In genomic region chr4:130713430-130713829, GRCm38 (mm10) we compare ENCODE assay signal across 27 mouse cellular contexts. TPM values are rescaled to one million over a fixed set of nuclear protein-coding genes. Genes with fewer than 3 reads are reported as not detected.
A peak's percentile ranks its signal among the peaks of the same experiment; 100 is the strongest.
DNase-seq lines count a peak whose midpoint lies in the region; ATAC-seq and TF ChIP-seq lines count a peak whose summit lies in the region.
"Had no signal": no experiment of that assay in that cellular context is flagged by ENCODE, and none has a peak within 500 bp of the region (broad histone marks: within the 10 kb centered on the region; RNA-seq: fewer than 3 reads in every experiment).

No protein-coding gene starts in this region.

- no peak for TF ChIP-seq EP300 in liver, embryonic 14.5 days (IDR thresholded peaks at IDR 0.05; ENCODE audit: low read depth)

- peaks cover 50% of the 10 kb centered on the region for H3K4me1 ChIP-seq in heart, embryonic 10.5 days
- peaks cover 14% of the 10 kb centered on the region; the same call in 1 of the 2 replicates for H3K4me1 ChIP-seq in spleen, adult 2 months (ENCODE audit: control insufficient read depth, insufficient read depth, insufficient read length)
- H3K4me1 ChIP-seq in liver, embryonic 14.5 days (replicated peaks; ENCODE audit: control insufficient read depth in 2 of 2, insufficient read depth in 2 of 2, low read length in 1 of 2), result peaks cover 74 to 84% of the 10 kb centered on the region in 2 experiments

- TF ChIP-seq CTCF in spleen, adult 2 months (IDR thresholded peaks at IDR 0.05; ENCODE audit: extremely low read depth, insufficient read depth, insufficient read length, insufficient replicate concordance), result no peak
- no peak for TF ChIP-seq CTCF in liver, embryonic 14.5 days (IDR thresholded peaks at IDR 0.05; ENCODE audit: low read depth)

- 73% methylated on average over 5 of the region's 5 CpGs for WGBS in heart, embryonic 10.5 days
- 54% methylated on average over 5 of the region's 5 CpGs for WGBS in spleen, adult 2 months
- WGBS in liver, embryonic 14.5 days (ENCODE audit: insufficient replicate concordance), result 34% methylated on average over 5 of the region's 5 CpGs

- no peaks in the 10 kb centered on the region for H3K27me3 ChIP-seq in heart, embryonic 10.5 days (ENCODE audit: insufficient read depth, poor library complexity, severe bottlenecking)
- no peaks in the 10 kb centered on the region for H3K27me3 ChIP-seq in spleen, adult 2 months (ENCODE audit: control insufficient read depth, insufficient read depth, low read length)
- H3K27me3 ChIP-seq in liver, embryonic 14.5 days (ENCODE audit: control insufficient read depth, insufficient read depth, low read length), result no peaks in the 10 kb centered on the region
- H3K27me3 ChIP-seq in splenic B cell, adult 2 months (ENCODE audit: control insufficient read depth, insufficient read depth, low read length, poor library complexity, severe bottlenecking), result no peaks in the 10 kb centered on the region
- H3K27me3 ChIP-seq: embryonic facial prominence, embryonic 12.5 days; forebrain, embryonic 12.5 days; heart, embryonic 12.5 days; hindbrain, embryonic 13.5 days; limb, embryonic 12.5 days; lung, embryonic 15.5 days; Patski had no signal

- peak overlapping the region; percentile 94 for H3K4me2 ChIP-seq in liver, embryonic 14.5 days (ENCODE audit: low read depth)
- H3K4me2 ChIP-seq: embryonic facial prominence, embryonic 12.5 days; forebrain, embryonic 12.5 days; hindbrain, embryonic 13.5 days; limb, embryonic 12.5 days; lung, embryonic 15.5 days had no signal

- peak overlapping the region; percentile 89 for H3K9ac ChIP-seq in liver, embryonic 14.5 days (replicated peaks)
- H3K9ac ChIP-seq: embryonic facial prominence, embryonic 12.5 days; forebrain, embryonic 12.5 days; heart, embryonic 12.5 days; hindbrain, embryonic 13.5 days; limb, embryonic 12.5 days; lung, embryonic 15.5 days had no signal

- TF ChIP-seq POLR2A in spleen, adult 2 months (IDR thresholded peaks at IDR 0.05; ENCODE audit: low read depth, low read length), result no peak

- H3K27ac ChIP-seq in heart, embryonic 10.5 days, result peak overlapping the region; percentile 59; the same call in 1 of the 2 replicates
- peak overlapping the region; percentile 28; the same call in 1 of the 2 replicates for H3K27ac ChIP-seq in spleen, adult 2 months (ENCODE audit: insufficient read depth, low read length)
- peak overlapping the region; percentile 100 for H3K27ac ChIP-seq in liver, embryonic 14.5 days
- H3K27ac ChIP-seq: forebrain, embryonic 12.5 days; hindbrain, embryonic 13.5 days; layer of hippocampus, adult 2 months; limb, embryonic 12.5 days; lung, embryonic 15.5 days; macrophage; midbrain, embryonic 10.5 days had no signal

- H3K9me3 ChIP-seq in heart, embryonic 10.5 days, result no peaks in the 10 kb centered on the region
- H3K9me3 ChIP-seq in liver, embryonic 14.5 days (ENCODE audit: control insufficient read depth, low read length), result no peaks in the 10 kb centered on the region
- H3K9me3 ChIP-seq: embryonic facial prominence, embryonic 12.5 days; forebrain, embryonic 12.5 days; heart, embryonic 12.5 days; hindbrain, embryonic 13.5 days; limb, embryonic 12.5 days; lung, embryonic 15.5 days; midbrain, embryonic 10.5 days had no signal

- no peak for DNase-seq in heart, embryonic 10.5 days (ENCODE audit: low spot score)
- no peak for DNase-seq in heart, adult 11 months
- peak in 1 of 2 experiments; percentile 17 for DNase-seq in spleen, adult 2 months (ENCODE audit: low read depth in 1 of 2, low spot score in 2 of 2)
- no peak for DNase-seq in spleen, postnatal 4 days (ENCODE audit: low spot score in 2 of 2)
- no peak for DNase-seq in liver, embryonic 14.5 days (ENCODE audit: low read depth in 3 of 3, low spot score in 3 of 3)
- DNase-seq in splenic B cell, adult 2 months (ENCODE audit: low read depth, low spot score), result peak; percentile 55
- DNase-seq in lung, postnatal 25 days (ENCODE audit: low spot score), result no peak
- no peak for DNase-seq in adrenal gland, postnatal 36 days
- DNase-seq: cerebellum, adult 2 months; cerebellum, postnatal 25 days; gastrocnemius, postnatal 36 days; kidney, adult 9 months; kidney, postnatal 25 days; right cerebral cortex, adult 18-20 months; thymus, postnatal 14 days had no signal

- H3K4me3 ChIP-seq in heart, embryonic 10.5 days, result no peak overlapping the region
- no peak overlapping the region for H3K4me3 ChIP-seq in spleen, adult 2 months (ENCODE audit: extremely low read depth, insufficient read depth, insufficient read length)
- no peak overlapping the region for H3K4me3 ChIP-seq in liver, embryonic 14.5 days (ENCODE audit: insufficient read depth in 1 of 2, low read depth in 2 of 2, low read length in 2 of 2)
- H3K4me3 ChIP-seq: embryonic facial prominence, embryonic 12.5 days; forebrain, embryonic 12.5 days; heart, embryonic 12.5 days; hindbrain, embryonic 13.5 days; layer of hippocampus, adult 2 months; limb, embryonic 12.5 days; lung, embryonic 15.5 days; midbrain, embryonic 10.5 days; myocyte had no signal

- 0 out of 2 replicates have a peak, but pooled peaks cover 4% of the 10 kb centered on the region for H3K36me3 ChIP-seq in heart, embryonic 10.5 days
- H3K36me3 ChIP-seq in spleen, adult 2 months (ENCODE audit: control insufficient read depth, insufficient read depth, low read length), result 0 out of 2 replicates have a peak, but pooled peaks cover 3% of the 10 kb centered on the region
- H3K36me3 ChIP-seq in liver, embryonic 14.5 days (replicated peaks; ENCODE audit: control insufficient read depth, insufficient read depth, low read depth), result peaks cover 17% of the 10 kb centered on the region
- H3K36me3 ChIP-seq in splenic B cell, adult 2 months (ENCODE audit: control insufficient read depth, insufficient read depth, low read length, poor library complexity, severe bottlenecking), result peaks cover 3% of the 10 kb centered on the region
- H3K36me3 ChIP-seq: lung, embryonic 15.5 days had no signal

- ATAC-seq in liver, embryonic 14.5 days (ENCODE audit: insufficient read depth), result no peak
- ATAC-seq: midbrain, embryonic 16.5 days; Patski had no signal

RNA-seq across cellular contexts. Expression of gene Pum1, which starts 50.3 kb away (rescaled TPM):
- polyA plus RNA-seq in heart, embryonic 10.5 days (2016; fragmentation: Nextera tagmentation; extraction: Ambion mirVana), result 72.5 and 81.0 TPM in 2 replicates
- 34.9 and 43.1 TPM in 2 replicates for polyA plus RNA-seq in spleen, adult 2 months (2012; rRNA removed)
- polyA plus RNA-seq in liver, embryonic 14.5 days (2012; rRNA removed), result 15.2 and 17.9 TPM in 2 replicates
- 23.1 and 26.8 TPM in 2 replicates for polyA plus RNA-seq in liver, embryonic 14.5 days (2014; fragmentation: Nextera tagmentation; extraction: Ambion mirVana)
- total RNA-seq in adrenal gland, postnatal 36 days (2021), result 10 to 100 TPM; 77.2 to 80.1 TPM

Comparison
In these comparisons a context has a peak if more than half of its experiments do, and no peak if none do; other contexts are left out.
1. H3K27ac ChIP-seq: peak in every context shown above with its lines; median percentile 100 in liver, embryonic 14.5 days; 59 in heart, embryonic 10.5 days; 28 in spleen, adult 2 months.